Mouse (Mus musculus): ENCODE measurements at regions not wholly inside any gene's neighbourhood (a gene's known extent, or its start where the extent isn't known, plus 50 kb on each side); places are given as distances from the start of the nearest gene placed in this dataset.

GRCm38 (mm10) chr3:16107492-16107891 lies 101.3 kb upstream of the Gm5150 start:
- no peak for TF ChIP-seq CTCF (IDR thresholded peaks at IDR 0.05; ENCODE audit: low read depth, low read length)
- TF ChIP-seq GATA1 (IDR thresholded peaks at IDR 0.05; ENCODE audit: borderline replicate concordance, low read length), result no peak
- TF ChIP-seq POLR2AphosphoS5 (IDR thresholded peaks at IDR 0.05; ENCODE audit: insufficient replicate concordance, low read depth, low read length), result no peak
- TF ChIP-seq TAL1 (conservative IDR thresholded peaks at IDR 0.05; ENCODE audit: low read depth, low read length), result no peak
